Mouse (Mus musculus) T-cell, adult 2 months (primary cell): ENCODE data around the gene Nadsyn1.
A peak's percentile ranks its signal among the peaks of the same experiment; 100 is the strongest.

Experiments
- DNase-seq: peaks from one replicate; pipeline ENCODE4 v3.0.0; 2022; ENCODE audit warnings: low spot score

Gene Nadsyn1

GRCm38 (mm10) chr7:143822375-143823265 lies at the start of gene Nadsyn1, which contains the start of gene Dhcr7:
Gene Nadsyn1, minus strand, starts transcription at chr7:143822849.
Gene Dhcr7, plus strand, starts transcription at chr7:143823145.
- peak; percentile 98 for DNase-seq

GRCm38 (mm10) chr7:143868874-143869273 lies 46.2 kb upstream of the Nadsyn1 start:
- no peak for DNase-seq

GRCm38 (mm10) chr7:143866538-143866937 lies 43.9 kb upstream of the Nadsyn1 start, which contains the start of gene Gm498:
Gene Gm498, plus strand, starts transcription at chr7:143866838.
- no peak for DNase-seq

- DNase-seq: no peak
Measured at GRCm38 (mm10) chr7:143848768-143849482, 26.3 kb upstream of the Nadsyn1 start.

GRCm38 (mm10) chr7:143848127-143848767 lies 25.6 kb upstream of the Nadsyn1 start:
- no peak for DNase-seq

GRCm38 (mm10) chr7:143841301-143841700 lies 18.7 kb upstream of the Nadsyn1 start:
- DNase-seq: no peak

- no peak for DNase-seq
Measured at GRCm38 (mm10) chr7:143840121-143840520, 17.5 kb upstream of the Nadsyn1 start.

- DNase-seq: no peak
Measured at GRCm38 (mm10) chr7:143837705-143838358, 15.2 kb upstream of the Nadsyn1 start.

GRCm38 (mm10) chr7:143834972-143835371 lies 12.3 kb upstream of the Nadsyn1 start:
- no peak for DNase-seq

GRCm38 (mm10) chr7:143834316-143834715 lies 11.7 kb upstream of the Nadsyn1 start:
- DNase-seq: no peak

GRCm38 (mm10) chr7:143833581-143834190 lies 11.0 kb upstream of the Nadsyn1 start:
- no peak for DNase-seq

- no peak for DNase-seq
Measured at GRCm38 (mm10) chr7:143832611-143833010, 10.0 kb upstream of the Nadsyn1 start.

GRCm38 (mm10) chr7:143832196-143832595 lies 9.5 kb upstream of the Nadsyn1 start:
- no peak for DNase-seq

- no peak for DNase-seq
Measured at GRCm38 (mm10) chr7:143830399-143830798, 7.8 kb upstream of the Nadsyn1 start.

- DNase-seq: peak; percentile 96
Measured at GRCm38 (mm10) chr7:143829504-143830331, 7.1 kb upstream of the Nadsyn1 start.

GRCm38 (mm10) chr7:143826985-143827384 lies 4.3 kb upstream of the Nadsyn1 start:
- DNase-seq: no peak

- DNase-seq: no peak
Measured at GRCm38 (mm10) chr7:143823266-143823605, 587 bp upstream of the Nadsyn1 start.

- no peak for DNase-seq
Measured at GRCm38 (mm10) chr7:143821241-143821640, 1.4 kb downstream of the Nadsyn1 start.

GRCm38 (mm10) chr7:143819201-143819600 lies 3.4 kb downstream of the Nadsyn1 start:
- DNase-seq: no peak

GRCm38 (mm10) chr7:143808909-143809308 lies 13.7 kb downstream of the Nadsyn1 start:
- no peak for DNase-seq

GRCm38 (mm10) chr7:143805199-143805624 lies 17.4 kb downstream of the Nadsyn1 start:
- no peak for DNase-seq
